Mouse (Mus musculus): ENCODE measurements around the gene Hspb3. TPM values are rescaled to one million over a fixed set of nuclear protein-coding genes. Genes with fewer than 3 reads are reported as not detected.

The Hspb3 gene
- polyA plus RNA-seq, 1 experiment from 2014 or later, result 1.4 TPM

GRCm38 (mm10) chr13:113691644-113692043, 28.2 kb upstream of the Hspb3 start:
- Histone ChIP-seq H3K36me3 (replicated peaks; ENCODE audit: control insufficient read depth, insufficient read depth, low read depth, low read length) (no peaks in the 10 kb centered on the region), H3K27ac (replicated peaks; ENCODE audit: low read depth, low read length) (no peak overlapping the region), H3K9ac (replicated peaks; ENCODE audit: low read length) (no peak overlapping the region), H3K9me3 (replicated peaks; ENCODE audit: control insufficient read depth, low read length) (no peaks in the 10 kb centered on the region), H3K4me2 (ENCODE audit: low read depth, low read length) (no peak overlapping the region), H3K27me3 (ENCODE audit: control insufficient read depth, insufficient read depth, low read length) (no peaks in the 10 kb centered on the region), H3K4me3 (ENCODE audit: low read depth, low read length) (no peak overlapping the region), H3K4me1 (ENCODE audit: control insufficient read depth, insufficient read depth, low read length) (no peaks in the 10 kb centered on the region)
- WGBS, result 53% methylated on average over 9 of the region's 9 CpGs
- ATAC-seq (replicated peaks; ENCODE audit: insufficient number of reproducible peaks, low FRiP score, low TSS enrichment, low read depth) (no peak), DNase-seq (ENCODE audit: low spot score) (no peak)

- DNase-seq (ENCODE audit: low spot score) (no peak), ATAC-seq (replicated peaks; ENCODE audit: insufficient number of reproducible peaks, low FRiP score, low TSS enrichment, low read depth) (no peak)
- no peak overlapping the region for H3K4me3 ChIP-seq (ENCODE audit: low read depth, low read length)
- no peaks in the 10 kb centered on the region for H3K9me3 ChIP-seq (replicated peaks; ENCODE audit: control insufficient read depth, low read length)
- 80% methylated on average over 7 of the region's 7 CpGs for whole genome bisulfite sequencing
- no peak overlapping the region for H3K27ac ChIP-seq (replicated peaks; ENCODE audit: low read depth, low read length)
- H3K9ac ChIP-seq (replicated peaks; ENCODE audit: low read length), result no peak overlapping the region
- H3K27me3 ChIP-seq (ENCODE audit: control insufficient read depth, insufficient read depth, low read length), result no peaks in the 10 kb centered on the region
- H3K4me2 ChIP-seq (ENCODE audit: low read depth, low read length), result no peak overlapping the region
- no peaks in the 10 kb centered on the region for H3K36me3 ChIP-seq (replicated peaks; ENCODE audit: control insufficient read depth, insufficient read depth, low read depth, low read length)
- no peaks in the 10 kb centered on the region for H3K4me1 ChIP-seq (ENCODE audit: control insufficient read depth, insufficient read depth, low read length)
Observed at GRCm38 (mm10) chr13:113689883-113690282, 26.4 kb upstream of the Hspb3 start.

GRCm38 (mm10) chr13:113686691-113687121, 23.2 kb upstream of the Hspb3 start:
- no peak overlapping the region for H3K27ac ChIP-seq (replicated peaks; ENCODE audit: low read depth, low read length)
- no peaks in the 10 kb centered on the region for H3K27me3 ChIP-seq (ENCODE audit: control insufficient read depth, insufficient read depth, low read length)
- H3K4me3 ChIP-seq (ENCODE audit: low read depth, low read length), result no peak overlapping the region
- H3K9me3 ChIP-seq (replicated peaks; ENCODE audit: control insufficient read depth, low read length), result no peaks in the 10 kb centered on the region
- ATAC-seq (replicated peaks; ENCODE audit: insufficient number of reproducible peaks, low FRiP score, low TSS enrichment, low read depth) (no peak), DNase-seq (ENCODE audit: low spot score) (no peak)
- H3K4me2 ChIP-seq (ENCODE audit: low read depth, low read length), result no peak overlapping the region
- 67% methylated on average over 8 of the region's 8 CpGs for WGBS
- H3K4me1 ChIP-seq (ENCODE audit: control insufficient read depth, insufficient read depth, low read length), result no peaks in the 10 kb centered on the region
- no peak overlapping the region for H3K9ac ChIP-seq (replicated peaks; ENCODE audit: low read length)
- H3K36me3 ChIP-seq (replicated peaks; ENCODE audit: control insufficient read depth, insufficient read depth, low read depth, low read length), result no peaks in the 10 kb centered on the region

GRCm38 (mm10) chr13:113682821-113683220, 19.3 kb upstream of the Hspb3 start:
- H3K4me2 ChIP-seq (ENCODE audit: low read depth, low read length), result no peak overlapping the region
- ATAC-seq (replicated peaks; ENCODE audit: insufficient number of reproducible peaks, low FRiP score, low TSS enrichment, low read depth) (no peak), DNase-seq (ENCODE audit: low spot score) (no peak)
- no peaks in the 10 kb centered on the region for H3K9me3 ChIP-seq (replicated peaks; ENCODE audit: control insufficient read depth, low read length)
- H3K36me3 ChIP-seq (replicated peaks; ENCODE audit: control insufficient read depth, insufficient read depth, low read depth, low read length), result no peaks in the 10 kb centered on the region
- H3K4me1 ChIP-seq (ENCODE audit: control insufficient read depth, insufficient read depth, low read length), result no peaks in the 10 kb centered on the region
- WGBS, result 88% methylated on average over 5 of the region's 5 CpGs
- H3K4me3 ChIP-seq (ENCODE audit: low read depth, low read length), result no peak overlapping the region
- H3K27me3 ChIP-seq (ENCODE audit: control insufficient read depth, insufficient read depth, low read length), result no peaks in the 10 kb centered on the region
- H3K9ac ChIP-seq (replicated peaks; ENCODE audit: low read length), result no peak overlapping the region
- no peak overlapping the region for H3K27ac ChIP-seq (replicated peaks; ENCODE audit: low read depth, low read length)

- H3K27me3 ChIP-seq (ENCODE audit: control insufficient read depth, insufficient read depth, low read length), result no peaks in the 10 kb centered on the region
- no peaks in the 10 kb centered on the region for H3K36me3 ChIP-seq (replicated peaks; ENCODE audit: control insufficient read depth, insufficient read depth, low read depth, low read length)
- WGBS, result 95% methylated on average over 7 of the region's 7 CpGs
- no peak overlapping the region for H3K27ac ChIP-seq (replicated peaks; ENCODE audit: low read depth, low read length)
- H3K4me3 ChIP-seq (ENCODE audit: low read depth, low read length), result no peak overlapping the region
- no peaks in the 10 kb centered on the region for H3K4me1 ChIP-seq (ENCODE audit: control insufficient read depth, insufficient read depth, low read length)
- no peak for DNase-seq (ENCODE audit: low spot score)
- H3K9ac ChIP-seq (replicated peaks; ENCODE audit: low read length), result no peak overlapping the region
- H3K4me2 ChIP-seq (ENCODE audit: low read depth, low read length), result no peak overlapping the region
- no peak for ATAC-seq (replicated peaks; ENCODE audit: insufficient number of reproducible peaks, low FRiP score, low TSS enrichment, low read depth)
- H3K9me3 ChIP-seq (replicated peaks; ENCODE audit: control insufficient read depth, low read length), result no peaks in the 10 kb centered on the region
Observed at GRCm38 (mm10) chr13:113680646-113681045, 17.2 kb upstream of the Hspb3 start.

GRCm38 (mm10) chr13:113669459-113670077, 6.1 kb upstream of the Hspb3 start:
- Histone ChIP-seq H3K4me3 (ENCODE audit: low read depth, low read length) (no peak overlapping the region), H3K36me3 (replicated peaks; ENCODE audit: control insufficient read depth, insufficient read depth, low read depth, low read length) (no peaks in the 10 kb centered on the region), H3K27me3 (ENCODE audit: control insufficient read depth, insufficient read depth, low read length) (no peaks in the 10 kb centered on the region), H3K4me2 (ENCODE audit: low read depth, low read length) (no peak overlapping the region), H3K9me3 (replicated peaks; ENCODE audit: control insufficient read depth, low read length) (no peaks in the 10 kb centered on the region), H3K4me1 (ENCODE audit: control insufficient read depth, insufficient read depth, low read length) (no peaks in the 10 kb centered on the region), H3K9ac (replicated peaks; ENCODE audit: low read length) (no peak overlapping the region), H3K27ac (replicated peaks; ENCODE audit: low read depth, low read length) (no peak overlapping the region)
- no peak for ATAC-seq (replicated peaks; ENCODE audit: insufficient number of reproducible peaks, low FRiP score, low TSS enrichment, low read depth)
- 45% methylated on average over 10 of the region's 10 CpGs for WGBS
- DNase-seq (ENCODE audit: low spot score), result peak; percentile 92

GRCm38 (mm10) chr13:113663883-113664282, 407 bp upstream of the Hspb3 start:
- 89% methylated on average over 7 of the region's 7 CpGs for WGBS
- no peak for DNase-seq (ENCODE audit: low spot score)
- Histone ChIP-seq H3K36me3 (replicated peaks; ENCODE audit: control insufficient read depth, insufficient read depth, low read depth, low read length) (no peaks in the 10 kb centered on the region), H3K4me3 (ENCODE audit: low read depth, low read length) (no peak overlapping the region), H3K27ac (replicated peaks; ENCODE audit: low read depth, low read length) (no peak overlapping the region), H3K9ac (replicated peaks; ENCODE audit: low read length) (no peak overlapping the region), H3K27me3 (ENCODE audit: control insufficient read depth, insufficient read depth, low read length) (no peaks in the 10 kb centered on the region), H3K4me1 (ENCODE audit: control insufficient read depth, insufficient read depth, low read length) (no peaks in the 10 kb centered on the region), H3K9me3 (replicated peaks; ENCODE audit: control insufficient read depth, low read length) (no peaks in the 10 kb centered on the region), H3K4me2 (ENCODE audit: low read depth, low read length) (no peak overlapping the region)
- ATAC-seq (replicated peaks; ENCODE audit: insufficient number of reproducible peaks, low FRiP score, low TSS enrichment, low read depth), result no peak

- H3K27ac ChIP-seq (replicated peaks; ENCODE audit: low read depth, low read length), result no peak overlapping the region
- no peak for DNase-seq (ENCODE audit: low spot score)
- H3K4me2 ChIP-seq (ENCODE audit: low read depth, low read length), result no peak overlapping the region
- no peaks in the 10 kb centered on the region for H3K27me3 ChIP-seq (ENCODE audit: control insufficient read depth, insufficient read depth, low read length)
- no peaks in the 10 kb centered on the region for H3K9me3 ChIP-seq (replicated peaks; ENCODE audit: control insufficient read depth, low read length)
- no peaks in the 10 kb centered on the region for H3K4me1 ChIP-seq (ENCODE audit: control insufficient read depth, insufficient read depth, low read length)
- WGBS, result 69% methylated on average over 7 of the region's 7 CpGs
- no peaks in the 10 kb centered on the region for H3K36me3 ChIP-seq (replicated peaks; ENCODE audit: control insufficient read depth, insufficient read depth, low read depth, low read length)
- no peak for ATAC-seq (replicated peaks; ENCODE audit: insufficient number of reproducible peaks, low FRiP score, low TSS enrichment, low read depth)
- H3K9ac ChIP-seq (replicated peaks; ENCODE audit: low read length), result no peak overlapping the region
- no peak overlapping the region for H3K4me3 ChIP-seq (ENCODE audit: low read depth, low read length)
Observed at GRCm38 (mm10) chr13:113661826-113662271, 1.6 kb downstream of the Hspb3 start.

Data from embryonic facial prominence, embryonic 11.5 days (tissue).